Mouse (Mus musculus): ENCODE measurements around the gene Sp2.

The Sp2 gene

DNA sequence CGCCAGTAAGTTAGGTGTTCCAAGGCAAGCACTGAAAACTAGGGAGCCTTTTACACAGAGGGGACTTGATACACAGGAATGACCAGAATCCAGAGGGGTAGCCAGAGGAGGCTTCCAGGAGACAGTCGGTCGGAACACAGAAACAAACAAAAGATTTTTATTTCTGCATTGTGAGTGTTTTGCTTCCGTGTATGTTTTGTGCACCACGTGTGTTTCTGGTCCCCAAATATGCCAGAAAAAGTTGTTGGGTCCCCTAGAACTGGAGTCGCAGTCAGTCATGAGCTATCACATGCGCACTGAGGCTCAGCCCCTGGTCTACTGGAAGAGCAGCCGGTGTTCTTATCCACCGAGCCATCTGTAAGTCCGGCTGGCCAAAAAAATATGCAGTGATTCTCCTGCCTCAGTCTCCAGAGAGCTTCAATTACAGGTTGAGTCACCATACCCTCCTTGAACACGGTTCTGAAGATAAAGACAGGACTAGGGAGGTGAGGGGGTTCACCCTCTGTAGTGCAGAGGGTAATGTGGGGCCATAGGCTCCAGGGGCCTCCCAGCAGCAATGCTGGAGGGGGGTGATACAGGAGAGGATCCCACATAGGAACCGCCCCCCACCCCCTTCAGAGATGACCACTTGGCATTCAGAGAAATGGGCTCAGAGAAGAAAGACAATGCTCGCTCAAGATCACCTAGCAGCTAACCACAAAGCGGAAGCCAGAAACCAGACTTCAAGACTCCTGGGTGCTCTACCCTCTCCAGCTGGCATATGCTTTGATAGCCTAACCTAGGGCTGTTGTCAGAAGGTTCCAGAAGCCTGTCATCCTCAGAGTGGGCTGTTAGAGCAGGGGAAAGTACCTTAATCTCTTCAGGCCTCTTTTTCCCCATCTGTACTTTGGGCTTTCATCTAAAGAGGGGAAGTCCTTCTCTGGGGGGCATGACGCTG, 13.3 kb upstream of the Sp2 start:
- DNase-seq (ENCODE audit: low read depth, low spot score) = no peak

DNA sequence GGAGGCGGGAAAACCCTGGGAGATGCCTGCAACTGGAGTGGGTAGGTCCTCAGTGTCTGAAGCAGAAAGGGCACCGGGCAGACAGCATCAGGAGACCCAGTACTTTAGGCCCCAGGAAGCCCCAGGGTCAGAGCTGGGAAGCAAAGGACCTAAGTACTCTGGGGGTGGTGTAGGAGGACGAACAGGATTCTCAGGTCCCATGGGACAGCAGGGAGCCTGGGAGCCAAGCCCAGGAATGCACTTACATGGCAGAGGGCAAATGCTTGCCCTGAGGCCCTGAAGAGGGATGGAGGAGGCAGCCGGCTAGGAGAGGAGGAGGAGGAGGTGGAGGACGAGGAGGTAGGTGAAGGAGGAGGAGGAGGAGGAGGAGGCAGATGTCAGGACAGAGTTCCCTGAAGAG, 12.3 kb upstream of the Sp2 start:
- peak; percentile 52 for DNase-seq (ENCODE audit: low read depth, low spot score)

DNA sequence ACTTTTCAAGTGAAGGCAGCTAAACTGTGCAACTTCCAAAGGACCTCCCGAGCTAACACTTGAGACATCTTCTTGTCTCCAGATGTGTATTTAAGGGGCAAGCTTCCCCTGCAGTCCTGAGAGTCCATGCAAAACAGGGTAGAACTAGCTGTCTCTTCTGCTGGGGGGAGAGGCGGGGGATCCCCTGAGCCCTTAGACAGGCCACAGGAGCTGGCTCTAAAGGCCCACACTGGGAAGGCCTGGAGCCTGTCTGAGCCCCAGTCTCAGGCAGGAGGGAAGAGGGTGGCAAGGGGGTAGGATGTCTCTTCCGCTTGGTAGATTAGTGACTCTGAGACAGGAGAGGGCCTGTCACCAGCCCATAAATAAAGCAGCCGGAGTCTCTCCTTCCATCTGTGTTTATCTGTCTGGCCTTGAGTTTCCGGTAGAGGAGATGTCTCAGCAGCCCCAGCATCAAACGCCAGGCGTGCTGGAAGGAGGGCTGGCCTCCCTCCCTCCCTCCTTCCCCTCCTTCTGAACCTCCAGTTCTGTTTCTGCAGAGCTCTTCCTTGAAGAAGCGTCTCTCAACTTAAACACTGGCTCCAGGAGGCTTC, 10.1 kb upstream of the Sp2 start:
- no peak for DNase-seq (ENCODE audit: low read depth, low spot score)

DNA sequence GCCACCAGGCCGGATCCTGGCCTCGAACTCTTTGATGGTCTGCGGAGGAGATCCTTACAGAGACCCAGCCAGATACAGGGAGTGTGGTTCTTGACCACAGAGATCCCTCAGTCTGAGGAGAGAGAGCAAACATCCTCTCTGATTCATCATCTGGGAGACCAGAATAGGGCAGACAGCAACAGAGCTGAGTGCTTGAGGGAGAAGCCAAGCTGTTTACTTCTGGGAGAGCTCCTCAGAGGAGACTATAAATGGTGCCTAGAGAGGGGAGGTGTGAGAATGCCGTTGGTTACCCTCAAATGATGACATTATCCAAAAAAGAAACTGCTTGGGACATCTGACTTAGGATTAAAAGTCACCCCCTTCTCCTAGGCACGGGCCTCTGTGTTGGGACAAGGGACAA, 8.7 kb upstream of the Sp2 start:
- DNase-seq (ENCODE audit: low read depth, low spot score) = no peak

DNA sequence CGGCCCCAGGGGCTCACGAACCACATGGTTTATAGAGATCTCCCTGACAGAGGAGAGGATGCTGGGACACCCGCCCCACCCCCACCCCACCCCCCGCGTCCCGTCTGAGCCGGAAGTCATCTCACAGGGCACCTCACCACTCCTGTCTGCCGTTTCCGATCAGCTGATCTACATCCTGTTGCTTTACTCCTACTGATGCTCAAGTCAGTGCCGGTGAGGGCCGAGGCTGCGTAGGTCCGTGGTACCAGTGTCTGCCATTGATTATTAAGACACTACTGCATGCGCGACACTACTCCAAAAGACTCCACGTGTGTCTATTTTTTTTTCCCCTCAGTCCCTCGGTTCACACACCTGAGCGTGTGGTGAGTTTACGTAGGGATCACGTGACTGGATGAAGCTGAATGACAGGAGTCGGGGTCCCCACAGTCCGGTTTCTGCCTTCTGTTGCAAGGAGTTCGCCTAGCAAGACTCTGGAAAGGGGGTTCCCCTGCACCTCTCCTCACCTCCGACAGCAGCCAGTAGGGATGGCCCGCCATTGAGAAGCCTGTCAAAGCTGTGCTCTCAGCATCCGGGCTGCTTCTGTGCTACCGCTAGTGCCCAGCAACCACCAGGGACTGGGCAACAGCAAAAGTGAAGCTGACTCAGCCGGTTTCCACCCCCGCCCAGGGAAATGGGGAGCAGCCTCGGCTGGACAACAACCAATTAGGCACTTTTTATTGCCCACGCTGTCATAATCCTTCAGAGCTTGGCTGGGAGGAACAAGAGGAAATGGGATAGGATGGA, 5.3 kb upstream of the Sp2 start:
- DNase-seq (ENCODE audit: low read depth, low spot score) = peak; percentile 63

DNA sequence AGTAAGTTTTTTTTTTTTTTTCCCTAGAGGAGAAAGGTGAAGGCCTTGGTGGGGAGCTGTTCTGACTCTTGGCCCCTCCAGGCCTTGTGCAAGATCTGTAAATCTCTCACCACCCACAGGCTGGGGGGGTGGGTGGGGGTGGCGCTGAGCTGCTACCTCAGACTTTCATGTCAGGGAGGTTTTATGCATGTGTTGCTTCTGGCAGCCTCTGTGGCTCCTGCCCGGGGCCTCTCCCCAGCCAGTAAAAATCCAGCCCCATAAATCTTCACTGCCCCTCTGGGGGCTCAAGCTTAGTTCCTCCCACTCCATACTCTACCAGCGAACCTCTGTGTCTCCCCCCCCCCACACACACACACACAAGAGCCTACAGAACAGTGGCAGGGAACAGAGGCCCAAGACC, 3.7 kb upstream of the Sp2 start:
- no peak for DNase-seq (ENCODE audit: low read depth, low spot score)

DNA sequence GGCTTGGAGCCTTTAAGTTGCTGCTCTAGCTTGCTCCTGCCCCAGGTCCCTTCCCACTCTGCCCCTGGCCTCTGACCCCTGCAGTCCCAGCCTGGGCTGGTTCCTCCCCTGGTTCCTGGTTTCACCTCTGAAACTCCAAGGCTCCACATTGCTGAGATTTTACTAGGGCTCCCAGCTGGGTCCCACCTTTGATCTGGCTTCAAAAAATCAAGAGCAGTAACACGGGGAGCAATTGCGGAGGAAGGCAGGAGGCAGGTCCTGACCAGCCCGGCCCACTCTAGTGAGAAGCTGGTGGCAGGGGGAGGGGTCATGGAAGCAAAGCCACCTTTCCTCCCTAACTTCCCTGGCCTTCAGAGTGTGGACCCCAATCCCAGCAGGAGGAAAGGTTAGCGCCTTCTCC, 2.1 kb upstream of the Sp2 start:
- no peak for DNase-seq (ENCODE audit: low read depth, low spot score)

DNA sequence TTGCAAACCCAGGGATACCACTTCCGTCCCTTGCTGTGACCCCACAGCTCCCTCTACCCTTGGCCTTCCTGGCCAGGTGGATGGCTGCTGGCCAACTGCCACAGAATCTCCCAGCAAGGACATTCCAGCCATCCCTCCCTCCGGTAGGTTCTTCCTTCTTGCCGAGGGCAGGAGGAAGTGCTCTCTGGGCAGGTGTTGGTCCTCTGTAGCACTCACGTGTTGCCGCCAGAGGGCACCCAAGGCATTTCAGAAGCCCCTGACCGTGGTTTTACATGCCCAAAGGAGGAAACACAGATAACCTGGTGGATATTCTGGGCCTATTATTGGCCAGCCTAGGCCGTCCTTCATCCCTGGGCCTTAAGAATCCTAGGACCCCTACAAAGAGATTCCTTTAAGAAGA, 404 bp downstream of the Sp2 start:
- DNase-seq (ENCODE audit: low read depth, low spot score) = peak; percentile 90

DNA sequence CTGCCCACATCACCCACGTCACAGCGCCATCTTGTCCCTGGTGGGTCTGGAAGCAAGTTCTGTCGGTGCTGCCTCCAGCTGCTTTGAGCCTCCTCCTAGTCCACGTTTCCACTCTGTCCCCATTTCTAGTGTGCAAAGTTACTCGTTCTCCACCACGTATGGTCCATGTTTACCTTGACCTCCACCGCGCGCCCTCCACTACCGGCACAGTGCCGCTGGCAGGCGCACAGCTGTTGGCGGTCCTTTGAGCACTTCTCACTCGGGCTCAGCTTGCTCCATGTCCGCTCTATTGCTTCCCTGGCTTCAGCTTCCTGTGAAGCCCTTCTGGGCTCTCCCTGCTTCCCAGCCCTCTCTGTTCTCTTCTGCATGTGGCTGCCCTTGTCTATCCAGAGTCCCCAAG, 1.3 kb downstream of the Sp2 start:
- no peak for DNase-seq (ENCODE audit: low read depth, low spot score)

DNA sequence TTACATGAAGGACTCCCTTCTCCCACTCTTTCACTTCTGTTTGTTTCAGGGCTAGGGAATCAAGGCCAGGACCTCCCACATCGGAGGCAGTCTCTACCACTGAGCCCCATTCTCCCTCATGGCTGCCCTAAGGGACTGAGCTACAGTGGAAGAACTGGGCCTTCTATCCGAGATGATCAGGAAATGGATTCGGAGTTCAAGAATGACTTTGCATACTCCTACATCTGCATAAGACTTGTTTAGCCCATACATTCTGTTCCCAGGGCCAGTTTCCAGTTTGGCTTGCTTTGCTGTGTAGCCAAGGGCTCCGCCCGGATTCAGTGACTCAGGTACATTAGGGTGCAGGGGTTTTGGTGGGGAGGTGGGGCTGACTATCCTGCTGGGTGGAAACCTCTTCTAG, 2.7 kb downstream of the Sp2 start:
- peak; percentile 83 for DNase-seq (ENCODE audit: low read depth, low spot score)

DNA sequence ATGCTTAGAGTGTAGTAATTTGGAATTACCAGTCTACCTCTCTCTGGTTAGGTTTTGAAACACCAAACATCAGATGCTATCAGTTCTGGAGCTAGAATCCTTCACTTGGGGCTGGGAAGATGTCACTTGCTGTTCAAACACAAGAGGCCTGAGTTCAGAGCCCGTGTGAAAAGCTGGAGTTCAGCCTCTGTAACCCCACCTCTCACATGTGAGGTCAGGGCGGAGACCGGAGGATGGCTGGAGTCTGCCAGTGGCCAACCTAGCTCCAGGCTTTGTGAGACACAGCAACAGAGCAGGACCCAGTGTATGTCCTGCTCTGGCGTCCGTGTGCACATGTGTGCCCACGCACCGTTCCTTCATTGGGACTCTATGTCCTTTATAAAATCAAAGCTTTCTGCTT, 3.4 kb downstream of the Sp2 start:
- peak; percentile 71 for DNase-seq (ENCODE audit: low read depth, low spot score)

DNA sequence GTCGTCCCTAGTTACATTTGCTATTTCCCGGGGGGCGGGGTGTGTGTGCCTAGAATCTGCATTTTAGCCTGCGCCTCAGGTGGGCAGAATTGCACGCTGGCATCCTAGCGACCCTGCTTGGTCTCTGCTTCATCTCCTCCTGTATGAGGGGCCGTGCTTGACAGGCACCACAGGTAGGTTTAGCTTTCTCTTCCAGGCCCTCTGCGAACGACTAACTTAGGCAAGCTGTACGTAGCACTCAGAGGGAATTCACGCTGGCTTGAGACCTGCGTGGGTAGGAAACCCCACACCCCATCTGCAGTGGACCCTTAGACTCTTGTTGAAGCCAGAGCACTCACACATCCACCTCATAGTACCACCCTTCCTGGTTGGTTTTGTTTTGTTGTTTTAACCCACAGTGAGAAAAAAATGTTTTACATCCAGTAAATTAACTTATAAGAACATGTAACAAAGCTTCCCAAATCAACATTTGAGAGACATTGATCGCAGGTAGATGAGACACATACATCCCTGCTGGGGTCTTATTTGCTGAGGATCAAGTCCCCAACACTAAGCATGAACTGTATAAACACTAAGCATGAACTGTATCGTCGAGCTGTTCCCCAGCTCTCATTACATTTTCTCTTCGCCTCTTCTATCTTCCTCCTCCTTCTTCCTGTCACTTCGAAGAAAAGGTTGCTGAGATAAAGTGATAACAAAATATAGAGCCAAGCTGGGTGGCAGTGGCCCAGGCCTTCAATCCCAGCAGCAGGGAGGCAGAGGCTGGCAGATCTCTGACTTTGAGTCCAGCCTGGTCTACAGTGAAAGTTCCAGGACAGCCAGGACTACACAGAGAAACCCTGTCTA, 4.1 kb downstream of the Sp2 start:
- no peak for DNase-seq (ENCODE audit: low read depth, low spot score)

DNA sequence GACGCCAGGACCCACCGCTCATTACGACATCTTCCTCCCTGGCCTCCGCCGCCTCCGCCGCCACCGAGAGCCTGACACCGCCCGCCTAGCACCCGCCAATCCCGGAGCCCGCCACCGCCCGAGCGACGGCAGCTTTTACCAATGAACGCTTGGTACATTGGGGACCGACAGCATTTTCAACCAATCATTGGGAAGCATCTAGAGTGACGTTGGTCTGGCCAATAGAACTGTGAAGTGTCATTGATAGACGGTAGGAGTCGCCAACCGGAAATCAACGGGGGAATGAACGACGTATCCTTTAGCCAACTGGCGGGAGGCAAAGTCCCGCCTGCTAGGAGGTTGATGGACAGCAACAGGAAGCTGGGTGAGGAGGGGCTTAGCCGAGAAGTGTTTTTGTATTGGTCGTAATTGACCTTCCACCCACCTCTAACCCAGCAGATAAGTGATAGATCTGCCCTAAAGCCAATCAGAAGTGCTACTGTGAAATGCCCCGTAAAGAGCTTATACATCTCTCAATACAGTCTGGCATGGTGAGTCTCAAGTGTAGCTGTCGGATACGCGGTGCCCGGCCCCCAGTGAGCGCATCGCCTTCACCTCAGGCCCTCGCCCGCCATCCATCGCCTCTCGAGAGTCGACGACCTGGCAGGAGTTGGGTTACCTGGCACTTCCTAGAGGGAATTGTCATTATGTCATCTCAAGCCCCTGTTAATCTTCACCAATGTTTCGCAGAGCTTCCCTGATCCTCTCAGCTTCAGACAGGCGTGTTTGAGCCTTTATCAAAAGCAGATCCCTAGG, 5.0 kb downstream of the Sp2 start:
- peak; percentile 100 for DNase-seq (ENCODE audit: low read depth, low spot score)

DNA sequence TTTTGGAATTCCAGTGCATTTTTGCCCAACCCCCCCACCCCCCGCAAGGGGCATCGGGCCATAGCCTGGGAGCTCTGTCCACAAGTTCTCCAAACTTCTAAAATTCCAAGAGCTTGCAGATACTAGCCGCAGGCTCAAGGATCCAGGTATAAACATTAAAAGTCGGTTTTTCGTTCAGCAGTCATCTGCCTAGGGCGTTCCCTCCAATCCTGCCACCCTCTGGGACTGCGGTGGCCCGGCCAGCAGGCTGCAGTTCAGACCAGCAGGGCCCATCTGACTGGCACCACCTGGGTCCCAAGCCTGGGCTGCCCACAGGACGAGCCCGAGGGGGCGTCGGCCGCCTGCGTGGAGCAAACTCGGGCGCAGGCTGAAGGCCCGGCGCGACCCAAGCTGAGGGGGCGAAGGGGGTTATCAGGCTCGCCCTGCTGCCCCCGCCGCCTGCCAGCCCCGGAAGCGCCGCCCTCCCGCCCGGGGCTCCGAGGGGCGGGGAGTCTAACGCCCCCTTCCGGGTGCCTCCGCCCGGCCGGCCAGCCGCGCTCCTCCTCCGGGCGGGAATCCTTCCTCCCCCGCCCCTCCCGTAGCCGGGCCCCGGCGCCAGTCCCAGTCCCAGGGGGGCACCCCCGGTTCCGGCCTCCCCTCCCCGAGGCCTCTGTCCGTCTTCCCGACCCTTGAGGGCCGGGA, 5.7 kb downstream of the Sp2 start:
- peak; percentile 91 for DNase-seq (ENCODE audit: low read depth, low spot score)

DNA sequence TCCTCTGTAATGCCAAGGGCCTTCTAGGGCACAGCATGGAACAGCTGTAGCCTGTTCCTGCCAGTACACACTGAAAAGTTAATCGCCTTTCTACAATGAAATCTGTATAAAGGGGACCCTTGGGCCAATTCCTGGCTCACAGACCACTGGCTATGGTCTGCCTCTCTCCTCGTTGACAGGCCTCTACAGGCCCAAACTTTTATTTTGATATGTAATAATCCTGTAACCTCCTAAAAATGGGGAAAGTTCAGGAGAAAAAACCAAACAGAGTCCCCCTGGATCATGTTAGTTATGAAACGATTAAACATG, 6.4 kb downstream of the Sp2 start:
- no peak for DNase-seq (ENCODE audit: low read depth, low spot score)

DNA sequence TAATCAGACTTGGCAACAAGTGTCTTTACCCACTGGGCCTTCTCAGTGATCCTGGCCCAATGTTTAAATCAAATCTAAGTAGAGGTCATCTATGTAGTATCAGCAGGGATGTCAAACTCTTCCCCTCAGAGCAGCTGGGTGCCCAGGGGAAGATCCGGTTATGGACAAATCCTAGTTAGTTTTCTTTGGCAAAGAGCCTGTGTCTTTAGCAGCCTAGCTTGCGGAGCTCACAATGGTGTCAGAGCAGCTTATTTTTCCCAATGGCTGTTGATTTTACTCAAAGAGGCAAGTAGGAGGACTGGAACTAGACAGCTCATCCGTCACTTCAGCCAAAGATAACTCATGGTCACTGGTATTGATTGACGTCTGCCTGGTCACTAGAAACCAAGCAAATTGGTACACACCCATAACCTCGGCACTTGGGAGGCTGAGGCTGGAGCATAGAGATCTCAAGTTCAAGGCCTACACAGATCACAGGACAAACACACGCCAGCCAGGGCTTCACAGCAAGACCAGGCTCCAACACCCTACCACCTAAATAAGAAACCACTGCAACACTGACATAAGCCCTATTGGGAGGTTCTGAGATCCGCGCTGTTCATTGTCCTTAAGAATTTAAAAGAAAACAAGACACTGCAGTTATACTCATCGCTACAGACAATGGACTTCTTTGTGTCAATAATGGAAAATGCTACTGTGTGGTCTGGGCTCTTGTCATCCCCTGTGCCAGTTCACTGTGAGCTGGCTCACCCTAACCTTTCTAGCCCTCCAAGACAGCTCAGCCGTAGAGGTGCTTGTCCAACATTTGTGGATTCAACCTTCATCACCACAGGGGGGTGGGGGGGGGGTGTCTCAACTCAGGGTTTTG, 7.0 kb downstream of the Sp2 start:
- DNase-seq (ENCODE audit: low read depth, low spot score) = peak; percentile 67

DNA sequence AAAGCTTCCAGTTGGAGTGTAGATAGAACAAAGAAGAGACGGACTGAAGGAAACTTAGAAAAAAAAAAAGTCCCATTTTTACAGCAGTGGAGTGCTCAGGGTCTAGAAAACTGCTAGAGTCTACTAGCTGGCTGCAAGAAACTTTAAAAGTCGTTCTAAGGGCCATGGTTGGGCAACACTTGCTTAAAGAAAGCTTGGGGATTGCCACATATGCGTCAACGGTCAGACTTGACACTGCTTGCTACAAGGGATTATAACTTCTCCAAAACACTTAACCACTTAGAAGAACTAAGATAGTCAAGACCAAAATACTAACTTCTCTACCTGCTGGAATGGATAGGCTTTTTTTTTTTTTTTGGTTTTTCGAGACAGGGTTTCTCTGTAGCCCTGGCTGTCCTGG, 7.9 kb downstream of the Sp2 start:
- no peak for DNase-seq (ENCODE audit: low read depth, low spot score)

DNA sequence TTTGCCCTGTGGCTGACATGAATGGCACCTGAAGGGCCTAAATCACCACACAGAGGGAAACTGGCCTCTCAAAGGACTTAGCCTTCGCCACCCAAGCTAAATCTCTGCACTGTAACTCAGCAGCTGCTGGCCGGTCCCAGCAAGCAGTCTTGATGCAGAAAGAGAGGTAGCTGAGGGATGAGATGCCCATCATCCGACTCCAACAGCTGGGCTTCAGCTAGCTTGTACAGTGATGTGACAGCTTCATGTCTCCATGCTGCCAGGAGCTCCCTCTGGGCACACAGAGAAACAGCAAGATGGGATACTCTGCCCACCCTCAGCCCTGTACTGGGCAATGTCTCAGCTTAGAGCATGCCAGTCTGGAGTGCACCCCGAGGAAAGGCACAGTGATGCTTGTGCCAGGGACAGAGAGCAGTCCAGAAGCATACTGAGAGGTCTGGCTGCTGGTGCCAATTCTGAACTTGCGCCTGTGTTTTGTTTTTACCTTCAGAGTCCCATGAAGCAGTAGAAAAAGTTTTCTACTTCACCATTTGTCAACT, 9.3 kb downstream of the Sp2 start:
- no peak for DNase-seq (ENCODE audit: low read depth, low spot score)

DNA sequence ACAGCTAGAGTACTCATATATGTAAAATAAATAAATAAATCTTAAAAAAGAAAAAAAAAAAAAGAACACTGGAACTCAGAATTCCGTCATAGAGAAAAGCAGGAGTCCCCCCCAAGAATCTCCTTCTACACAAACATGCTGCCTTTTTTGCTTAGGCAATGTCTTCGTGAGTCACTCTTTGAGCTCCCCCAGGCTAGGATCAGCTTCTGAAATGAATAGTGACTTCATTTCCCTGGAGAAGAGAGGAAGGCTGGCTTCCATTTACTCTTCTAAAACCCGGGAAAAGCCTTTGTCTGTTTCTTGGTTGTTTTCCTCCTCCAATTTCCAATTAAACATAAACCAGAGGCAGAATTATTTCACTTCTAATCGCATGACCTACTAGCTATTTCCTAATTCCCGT, 9.9 kb downstream of the Sp2 start:
- DNase-seq (ENCODE audit: low read depth, low spot score) = no peak
